Mouse (Mus musculus) urinary bladder, adult 2 months (tissue): ENCODE results near the gene Gm37240. TPM values are rescaled to one million over a fixed set of nuclear protein-coding genes. Genes with fewer than 3 reads are reported as not detected.

Experiments used
- DNase-seq: peaks from one replicate; pipeline ENCODE4 v3.0.0; 2022; ENCODE audit warnings: low spot score
- polyA plus RNA-seq: library from polyadenylated mRNA; depleted of rRNA; stranded (reverse); fragments of >200 nt; gene quantifications from 2 replicates; pipeline ENCODE4 v1.2.3, GENCODE M21; 2012

Gm37240 gene
- polyA plus RNA-seq, 1 experiment, result 1.5 TPM

- DNase-seq, result no peak
These were observed 1350.3 kb downstream of the Gm37240 start for GRCm38 (mm10) chr3:84536987-84537386.

- DNase-seq, result no peak
These were observed 1354.1 kb downstream of the Gm37240 start for GRCm38 (mm10) chr3:84533227-84533626.

GRCm38 (mm10) chr3:84529021-84529420, 1358.3 kb downstream of the Gm37240 start:
- DNase-seq, result no peak

- no peak for DNase-seq
These were observed 1362.4 kb downstream of the Gm37240 start for GRCm38 (mm10) chr3:84524952-84525351.

GRCm38 (mm10) chr3:84516163-84516562, 1371.2 kb downstream of the Gm37240 start:
- DNase-seq, result no peak

GRCm38 (mm10) chr3:84512774-84513515, 1374.4 kb downstream of the Gm37240 start:
- DNase-seq, result no peak

- no peak for DNase-seq
These were observed 1382.1 kb downstream of the Gm37240 start for GRCm38 (mm10) chr3:84505193-84505592.

- DNase-seq, result no peak
These were observed 1383.0 kb downstream of the Gm37240 start for GRCm38 (mm10) chr3:84504291-84504690.

GRCm38 (mm10) chr3:84502101-84502500, 1385.2 kb downstream of the Gm37240 start:
- DNase-seq, result no peak

GRCm38 (mm10) chr3:84500491-84500890, 1386.8 kb downstream of the Gm37240 start:
- DNase-seq, result no peak

- DNase-seq, result no peak
These were observed 1389.6 kb downstream of the Gm37240 start for GRCm38 (mm10) chr3:84497718-84498117.

- DNase-seq, result no peak
These were observed 1394.7 kb downstream of the Gm37240 start for GRCm38 (mm10) chr3:84492657-84493056.

GRCm38 (mm10) chr3:84492148-84492547, 1395.2 kb downstream of the Gm37240 start:
- DNase-seq, result no peak

GRCm38 (mm10) chr3:84488716-84489115, 1398.6 kb downstream of the Gm37240 start:
- DNase-seq, result no peak

GRCm38 (mm10) chr3:84484891-84485290, 1402.4 kb downstream of the Gm37240 start:
- no peak for DNase-seq

- DNase-seq, result no peak
These were observed 1403.0 kb downstream of the Gm37240 start for GRCm38 (mm10) chr3:84484333-84484732.

GRCm38 (mm10) chr3:84482121-84482520, 1405.2 kb downstream of the Gm37240 start:
- no peak for DNase-seq

- DNase-seq, result no peak
These were observed 1406.2 kb downstream of the Gm37240 start for GRCm38 (mm10) chr3:84481104-84481503.

GRCm38 (mm10) chr3:84480006-84480897, 1407.1 kb downstream of the Gm37240 start, which contains the start of gene Fhdc1:
Fhdc1 (minus strand) TSS chr3:84480429.
- DNase-seq, result peak; percentile 74

GRCm38 (mm10) chr3:84479293-84480005, 1407.9 kb downstream of the Gm37240 start:
- peak; percentile 64 for DNase-seq

- DNase-seq, result no peak
These were observed 1408.4 kb downstream of the Gm37240 start for GRCm38 (mm10) chr3:84478896-84479292.

- no peak for DNase-seq
These were observed 1409.1 kb downstream of the Gm37240 start for GRCm38 (mm10) chr3:84478195-84478594.
